Mouse (Mus musculus) neural tube, embryonic 15.5 days (tissue): Measurements from ENCODE around the gene Tvp23a. TPM values are rescaled to one million over a fixed set of nuclear protein-coding genes. Genes with fewer than 3 reads are reported as not detected.
A peak's percentile ranks its signal among the peaks of the same experiment; 100 is the strongest.

Source experiments
- ATAC-seq: fragments of 200-750 bp; cut with Nextera tagmentation; 2 replicates; pipeline ENCODE4 v1.8.0; 2017; ENCODE audit warnings: mild to moderate bottlenecking, moderate TSS enrichment, moderate library complexity; ENCODE audit not compliant: low FRiP score
- H3K27ac ChIP-seq: fragments of 300-500 bp; sonication (generic); replicated peaks from 2 replicates; pipeline ENCODE4 v1.5.1; 2015; ENCODE audit warnings: mild to moderate bottlenecking, inconsistent platforms
- H3K27me3 ChIP-seq: fragments of 300-500 bp; sonication (generic); replicated peaks from 2 replicates; pipeline ENCODE4 v1.6.1; 2015; ENCODE audit warnings: inconsistent platforms
- H3K36me3 ChIP-seq: fragments of 300-500 bp; sonication (generic); 2 replicates; pipeline ENCODE4 v1.6.1; 2015; ENCODE audit warnings: inconsistent platforms
- H3K4me1 ChIP-seq: fragments of 300-500 bp; sonication (generic); 2 replicates; pipeline ENCODE4 v1.6.1; 2015; ENCODE audit warnings: inconsistent platforms
- H3K4me2 ChIP-seq: fragments of 300-500 bp; sonication (generic); 2 replicates; pipeline ENCODE4 v1.6.1; 2015; ENCODE audit warnings: inconsistent platforms, mild to moderate bottlenecking, moderate library complexity
- H3K4me3 ChIP-seq: fragments of 300-500 bp; sonication (generic); replicated peaks from 2 replicates; pipeline ENCODE4 v1.5.1; 2015; ENCODE audit warnings: mild to moderate bottlenecking, inconsistent platforms
- H3K9ac ChIP-seq: fragments of 300-500 bp; sonication (generic); replicated peaks from 2 replicates; pipeline ENCODE4 v1.6.1; 2015; ENCODE audit warnings: mild to moderate bottlenecking, inconsistent platforms
- H3K9me3 ChIP-seq: fragments of 300-500 bp; sonication (generic); replicated peaks from 2 replicates; pipeline ENCODE4 v1.6.1; 2016; ENCODE audit warnings: inconsistent platforms
- WGBS: fragments of 180-500 bp; shearing (Covaris S2); methylation state at CpG from one replicate; pipeline ENCODE4 v1.1.7; 2015; ENCODE audit warnings: mixed read lengths; 5-methylcytosine and 5-hydroxymethylcytosine counted together
- polyA plus RNA-seq: library from polyadenylated mRNA; unstranded; fragments of >200 nt; fragmentation: Nextera tagmentation; extraction: Ambion mirVana; gene quantifications from 2 replicates; pipeline ENCODE4 v1.2.1, GENCODE M21; 2015

Gene Tvp23a
- polyA plus RNA-seq, 1 experiment from 2014 or later = 48.9 TPM

GRCm38 (mm10) chr16:10451906-10452305 lies 4.7 kb upstream of the Tvp23a start:
- WGBS = 91% methylated on average over 2 of the region's 2 CpGs
- Histone ChIP-seq H3K9me3 (no peaks in the 10 kb centered on the region), H3K4me3 (no peak overlapping the region), H3K27ac (no peak overlapping the region; the same call in 1 of the 2 replicates), H3K4me2 (no peak overlapping the region), H3K36me3 (no peaks in the 10 kb centered on the region), H3K9ac (no peak overlapping the region), H3K4me1 (peaks cover 15% of the 10 kb centered on the region), H3K27me3 (no peaks in the 10 kb centered on the region)
- no peak for ATAC-seq

- Histone ChIP-seq H3K27me3 (no peaks in the 10 kb centered on the region), H3K9me3 (no peaks in the 10 kb centered on the region), H3K4me3 (no peak overlapping the region), H3K27ac (no peak overlapping the region), H3K36me3 (no peaks in the 10 kb centered on the region), H3K4me2 (no peak overlapping the region), H3K4me1 (peaks cover 38% of the 10 kb centered on the region), H3K9ac (no peak overlapping the region)
- ATAC-seq = no peak
- 87% methylated on average over 9 of the region's 9 CpGs for WGBS
Measured at GRCm38 (mm10) chr16:10448931-10449330, 1.8 kb upstream of the Tvp23a start.

- Histone ChIP-seq H3K4me2 (peak overlapping the region; percentile 73), H3K27me3 (no peaks in the 10 kb centered on the region), H3K27ac (peak overlapping the region; percentile 83), H3K9ac (peak overlapping the region; percentile 68), H3K4me1 (peaks cover 50% of the 10 kb centered on the region), H3K36me3 (no peaks in the 10 kb centered on the region), H3K4me3 (peak overlapping the region; percentile 57), H3K9me3 (no peaks in the 10 kb centered on the region)
- WGBS = 71% methylated on average over 2 of the region's 2 CpGs
- no peak for ATAC-seq
Measured at GRCm38 (mm10) chr16:10447781-10448180, 619 bp upstream of the Tvp23a start.

GRCm38 (mm10) chr16:10446573-10447263 lies 444 bp downstream of the Tvp23a start:
- 18% methylated on average over 13 of the region's 13 CpGs for WGBS
- peak; percentile 81 for ATAC-seq
- Histone ChIP-seq H3K4me3 (peak overlapping the region; percentile 57), H3K27ac (peak overlapping the region; percentile 83), H3K36me3 (no peaks in the 10 kb centered on the region), H3K4me1 (peaks cover 51% of the 10 kb centered on the region), H3K27me3 (no peaks in the 10 kb centered on the region), H3K9ac (peak overlapping the region; percentile 68), H3K4me2 (peak overlapping the region; percentile 73), H3K9me3 (no peaks in the 10 kb centered on the region)

- H3K4me1 ChIP-seq = peaks cover 53% of the 10 kb centered on the region
- no peak overlapping the region for H3K4me3 ChIP-seq
- peaks cover 4% of the 10 kb centered on the region; the same call in 1 of the 2 replicates for H3K36me3 ChIP-seq
- H3K9me3 ChIP-seq = no peaks in the 10 kb centered on the region
- no peak overlapping the region for H3K9ac ChIP-seq
- H3K27ac ChIP-seq = no peak overlapping the region
- ATAC-seq = no peak
- H3K4me2 ChIP-seq = no peak overlapping the region
- H3K27me3 ChIP-seq = no peaks in the 10 kb centered on the region
Measured at GRCm38 (mm10) chr16:10443723-10444122, 3.4 kb downstream of the Tvp23a start.

GRCm38 (mm10) chr16:10441761-10442160 lies 5.4 kb downstream of the Tvp23a start:
- no peaks in the 10 kb centered on the region for H3K9me3 ChIP-seq
- H3K4me2 ChIP-seq = no peak overlapping the region
- no peak for ATAC-seq
- no peak overlapping the region for H3K9ac ChIP-seq
- H3K27ac ChIP-seq = no peak overlapping the region
- H3K4me3 ChIP-seq = no peak overlapping the region
- 94% methylated on average over 4 of the region's 4 CpGs for WGBS
- peaks cover 46% of the 10 kb centered on the region for H3K4me1 ChIP-seq
- peaks cover 9% of the 10 kb centered on the region for H3K36me3 ChIP-seq
- no peaks in the 10 kb centered on the region for H3K27me3 ChIP-seq

- peaks cover 41% of the 10 kb centered on the region for H3K4me1 ChIP-seq
- H3K9ac ChIP-seq = no peak overlapping the region
- 84% methylated on average over 6 of the region's 6 CpGs for WGBS
- H3K36me3 ChIP-seq = peaks cover 9% of the 10 kb centered on the region
- no peaks in the 10 kb centered on the region for H3K9me3 ChIP-seq
- no peak for ATAC-seq
- no peak overlapping the region for H3K4me2 ChIP-seq
- no peaks in the 10 kb centered on the region for H3K27me3 ChIP-seq
- no peak overlapping the region for H3K4me3 ChIP-seq
- no peak overlapping the region for H3K27ac ChIP-seq
Measured at GRCm38 (mm10) chr16:10441328-10441727, 5.8 kb downstream of the Tvp23a start.

GRCm38 (mm10) chr16:10438055-10438454 lies 9.1 kb downstream of the Tvp23a start:
- Histone ChIP-seq H3K36me3 (peaks cover 9% of the 10 kb centered on the region), H3K9ac (no peak overlapping the region), H3K4me3 (no peak overlapping the region), H3K27ac (no peak overlapping the region), H3K27me3 (no peaks in the 10 kb centered on the region), H3K4me1 (peaks cover 9% of the 10 kb centered on the region), H3K4me2 (no peak overlapping the region), H3K9me3 (no peaks in the 10 kb centered on the region)
- 84% methylated on average over 5 of the region's 5 CpGs for WGBS
- no peak for ATAC-seq

- no peaks in the 10 kb centered on the region for H3K27me3 ChIP-seq
- no peak for ATAC-seq
- H3K36me3 ChIP-seq = peaks cover 9% of the 10 kb centered on the region
- no peak overlapping the region for H3K27ac ChIP-seq
- H3K4me1 ChIP-seq = 0 out of 2 replicates have a peak, but pooled peaks cover 2% of the 10 kb centered on the region
- H3K4me3 ChIP-seq = no peak overlapping the region
- 84% methylated on average over 6 of the region's 6 CpGs for WGBS
- H3K9me3 ChIP-seq = no peaks in the 10 kb centered on the region
- no peak overlapping the region for H3K4me2 ChIP-seq
- no peak overlapping the region for H3K9ac ChIP-seq
Measured at GRCm38 (mm10) chr16:10436166-10436565, 11.0 kb downstream of the Tvp23a start.

GRCm38 (mm10) chr16:10433344-10433743 lies 13.8 kb downstream of the Tvp23a start:
- Histone ChIP-seq H3K9me3 (no peaks in the 10 kb centered on the region), H3K4me2 (no peak overlapping the region), H3K36me3 (peaks cover 8% of the 10 kb centered on the region), H3K27me3 (no peaks in the 10 kb centered on the region), H3K4me1 (no peaks in the 10 kb centered on the region), H3K27ac (no peak overlapping the region), H3K9ac (no peak overlapping the region), H3K4me3 (no peak overlapping the region)
- no peak for ATAC-seq
- WGBS = 90% methylated on average over 5 of the region's 5 CpGs

- ATAC-seq = no peak
- Histone ChIP-seq H3K27ac (no peak overlapping the region), H3K36me3 (peaks cover 13% of the 10 kb centered on the region), H3K9me3 (no peaks in the 10 kb centered on the region), H3K9ac (no peak overlapping the region), H3K4me3 (no peak overlapping the region), H3K27me3 (no peaks in the 10 kb centered on the region), H3K4me1 (no peaks in the 10 kb centered on the region), H3K4me2 (no peak overlapping the region)
- 85% methylated on average over 4 of the region's 4 CpGs for WGBS
Measured at GRCm38 (mm10) chr16:10432387-10432786, 14.8 kb downstream of the Tvp23a start.

- Histone ChIP-seq H3K27ac (no peak overlapping the region), H3K4me2 (no peak overlapping the region), H3K9me3 (no peaks in the 10 kb centered on the region), H3K36me3 (peaks cover 18% of the 10 kb centered on the region), H3K9ac (no peak overlapping the region), H3K4me1 (no peaks in the 10 kb centered on the region), H3K4me3 (no peak overlapping the region), H3K27me3 (no peaks in the 10 kb centered on the region)
- no peak for ATAC-seq
- 100% methylated on average over 1 of the region's 1 CpGs for WGBS
Measured at GRCm38 (mm10) chr16:10431911-10432310, 15.3 kb downstream of the Tvp23a start.
